Mouse (Mus musculus): ENCODE data around the gene Ptgfrn. TPM values are rescaled to one million over a fixed set of nuclear protein-coding genes. Genes with fewer than 3 reads are reported as not detected.

Ptgfrn gene
- polyA plus RNA-seq, 1 experiment from 2014 or later: 6.6 TPM

GRCm38 (mm10) chr3:101127766-101128165 is 17.7 kb upstream of the Ptgfrn start:
- no peak overlapping the region for H3K27ac ChIP-seq (replicated peaks; ENCODE audit: low read depth, low read length)
- DNase-seq (ENCODE audit: low spot score) (no peak), ATAC-seq (ENCODE audit: insufficient number of reproducible peaks, low FRiP score, low TSS enrichment, low read depth) (no peak)
- 94% methylated on average over 2 of the region's 2 CpGs for WGBS
- no peak overlapping the region for H3K4me3 ChIP-seq (ENCODE audit: low read depth, low read length)
- no peaks in the 10 kb centered on the region for H3K27me3 ChIP-seq (ENCODE audit: control insufficient read depth, insufficient read depth, low read length)
- peaks cover 9% of the 10 kb centered on the region for H3K4me1 ChIP-seq (ENCODE audit: control insufficient read depth, insufficient read depth, low read length)
- H3K4me2 ChIP-seq (ENCODE audit: low read depth, severe bottlenecking): no peak overlapping the region
- no peaks in the 10 kb centered on the region for H3K36me3 ChIP-seq (ENCODE audit: control insufficient read depth, insufficient read depth, low read length)
- no peak overlapping the region for H3K9ac ChIP-seq (ENCODE audit: low read length)
- no peaks in the 10 kb centered on the region for H3K9me3 ChIP-seq (ENCODE audit: control insufficient read depth, low read length)

DNA sequence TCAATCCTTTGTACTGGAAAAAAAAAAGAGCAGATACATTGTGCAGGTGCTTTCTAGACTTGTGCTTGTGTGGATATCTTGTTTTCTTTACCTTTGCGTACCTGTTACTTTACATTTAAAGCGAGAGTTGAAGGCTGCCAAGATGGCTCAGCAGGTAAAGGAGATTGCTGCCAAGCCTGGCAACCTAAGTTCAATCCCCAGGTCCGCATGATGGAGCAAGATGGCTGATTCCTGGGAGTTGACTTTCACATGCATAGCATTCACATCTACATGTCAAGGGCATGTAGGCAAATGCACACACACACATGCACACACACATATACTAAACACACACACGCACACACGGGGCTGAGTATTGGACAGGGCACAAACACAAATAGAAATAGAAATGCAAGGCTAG is 14.6 kb upstream of the Ptgfrn start:
- Histone ChIP-seq H3K4me3 (ENCODE audit: low read depth, low read length) (no peak overlapping the region), H3K36me3 (ENCODE audit: control insufficient read depth, insufficient read depth, low read length) (no peaks in the 10 kb centered on the region), H3K27ac (replicated peaks; ENCODE audit: low read depth, low read length) (no peak overlapping the region), H3K9ac (ENCODE audit: low read length) (no peak overlapping the region), H3K4me2 (ENCODE audit: low read depth, severe bottlenecking) (no peak overlapping the region), H3K27me3 (ENCODE audit: control insufficient read depth, insufficient read depth, low read length) (no peaks in the 10 kb centered on the region), H3K4me1 (ENCODE audit: control insufficient read depth, insufficient read depth, low read length) (peaks cover 1% of the 10 kb centered on the region; the same call in 1 of the 2 replicates), H3K9me3 (ENCODE audit: control insufficient read depth, low read length) (no peaks in the 10 kb centered on the region)
- DNase-seq (ENCODE audit: low spot score): no peak
- ATAC-seq (ENCODE audit: insufficient number of reproducible peaks, low FRiP score, low TSS enrichment, low read depth): no peak
- WGBS: 96% methylated on average over 5 of the region's 5 CpGs

DNA sequence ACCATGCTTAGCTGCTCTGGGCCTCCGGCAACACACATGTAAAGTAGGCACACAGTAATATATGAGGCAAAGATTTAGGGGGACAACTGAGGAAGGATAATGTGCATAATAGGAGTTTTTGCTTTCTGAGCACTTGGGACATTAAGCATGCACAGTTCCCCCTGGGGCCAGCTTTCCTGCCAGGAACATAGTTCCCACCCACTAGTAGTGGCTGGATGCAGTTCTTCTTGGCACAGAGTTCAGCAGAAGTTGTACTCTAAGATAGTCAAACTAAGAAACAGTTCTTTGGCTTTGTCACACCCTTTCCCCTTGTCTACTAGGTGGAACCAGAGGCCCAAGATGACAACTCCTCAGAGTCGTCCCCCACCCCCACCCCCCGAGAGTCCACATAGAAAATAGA is 12.4 kb upstream of the Ptgfrn start:
- no peaks in the 10 kb centered on the region for H3K9me3 ChIP-seq (ENCODE audit: control insufficient read depth, low read length)
- no peak overlapping the region for H3K4me2 ChIP-seq (ENCODE audit: low read depth, severe bottlenecking)
- H3K36me3 ChIP-seq (ENCODE audit: control insufficient read depth, insufficient read depth, low read length): no peaks in the 10 kb centered on the region
- H3K27ac ChIP-seq (replicated peaks; ENCODE audit: low read depth, low read length): no peak overlapping the region
- H3K4me3 ChIP-seq (ENCODE audit: low read depth, low read length): no peak overlapping the region
- H3K27me3 ChIP-seq (ENCODE audit: control insufficient read depth, insufficient read depth, low read length): no peaks in the 10 kb centered on the region
- no peak for ATAC-seq (ENCODE audit: insufficient number of reproducible peaks, low FRiP score, low TSS enrichment, low read depth)
- no peaks in the 10 kb centered on the region for H3K4me1 ChIP-seq (ENCODE audit: control insufficient read depth, insufficient read depth, low read length)
- DNase-seq (ENCODE audit: low spot score): no peak
- 89% methylated on average over 3 of the region's 3 CpGs for WGBS
- H3K9ac ChIP-seq (ENCODE audit: low read length): no peak overlapping the region

GRCm38 (mm10) chr3:101117774-101118173 is 7.7 kb upstream of the Ptgfrn start:
- Histone ChIP-seq H3K4me2 (ENCODE audit: low read depth, severe bottlenecking) (no peak overlapping the region), H3K4me1 (ENCODE audit: control insufficient read depth, insufficient read depth, low read length) (no peaks in the 10 kb centered on the region), H3K27ac (replicated peaks; ENCODE audit: low read depth, low read length) (no peak overlapping the region), H3K9ac (ENCODE audit: low read length) (no peak overlapping the region), H3K27me3 (ENCODE audit: control insufficient read depth, insufficient read depth, low read length) (no peaks in the 10 kb centered on the region), H3K36me3 (ENCODE audit: control insufficient read depth, insufficient read depth, low read length) (no peaks in the 10 kb centered on the region), H3K9me3 (ENCODE audit: control insufficient read depth, low read length) (no peaks in the 10 kb centered on the region), H3K4me3 (ENCODE audit: low read depth, low read length) (no peak overlapping the region)
- ATAC-seq (ENCODE audit: insufficient number of reproducible peaks, low FRiP score, low TSS enrichment, low read depth) (no peak), DNase-seq (ENCODE audit: low spot score) (no peak)
- 95% methylated on average over 11 of the region's 11 CpGs for WGBS

- Histone ChIP-seq H3K9ac (ENCODE audit: low read length) (no peak overlapping the region), H3K4me1 (ENCODE audit: control insufficient read depth, insufficient read depth, low read length) (no peaks in the 10 kb centered on the region), H3K27ac (replicated peaks; ENCODE audit: low read depth, low read length) (no peak overlapping the region), H3K36me3 (ENCODE audit: control insufficient read depth, insufficient read depth, low read length) (no peaks in the 10 kb centered on the region), H3K4me3 (ENCODE audit: low read depth, low read length) (no peak overlapping the region), H3K9me3 (ENCODE audit: control insufficient read depth, low read length) (no peaks in the 10 kb centered on the region), H3K4me2 (ENCODE audit: low read depth, severe bottlenecking) (no peak overlapping the region), H3K27me3 (ENCODE audit: control insufficient read depth, insufficient read depth, low read length) (no peaks in the 10 kb centered on the region)
- ATAC-seq (ENCODE audit: insufficient number of reproducible peaks, low FRiP score, low TSS enrichment, low read depth) (no peak), DNase-seq (ENCODE audit: low spot score) (no peak)
- WGBS: 92% methylated on average over 8 of the region's 8 CpGs
These were observed 7.3 kb upstream of the Ptgfrn start for GRCm38 (mm10) chr3:101117386-101117749.

DNA sequence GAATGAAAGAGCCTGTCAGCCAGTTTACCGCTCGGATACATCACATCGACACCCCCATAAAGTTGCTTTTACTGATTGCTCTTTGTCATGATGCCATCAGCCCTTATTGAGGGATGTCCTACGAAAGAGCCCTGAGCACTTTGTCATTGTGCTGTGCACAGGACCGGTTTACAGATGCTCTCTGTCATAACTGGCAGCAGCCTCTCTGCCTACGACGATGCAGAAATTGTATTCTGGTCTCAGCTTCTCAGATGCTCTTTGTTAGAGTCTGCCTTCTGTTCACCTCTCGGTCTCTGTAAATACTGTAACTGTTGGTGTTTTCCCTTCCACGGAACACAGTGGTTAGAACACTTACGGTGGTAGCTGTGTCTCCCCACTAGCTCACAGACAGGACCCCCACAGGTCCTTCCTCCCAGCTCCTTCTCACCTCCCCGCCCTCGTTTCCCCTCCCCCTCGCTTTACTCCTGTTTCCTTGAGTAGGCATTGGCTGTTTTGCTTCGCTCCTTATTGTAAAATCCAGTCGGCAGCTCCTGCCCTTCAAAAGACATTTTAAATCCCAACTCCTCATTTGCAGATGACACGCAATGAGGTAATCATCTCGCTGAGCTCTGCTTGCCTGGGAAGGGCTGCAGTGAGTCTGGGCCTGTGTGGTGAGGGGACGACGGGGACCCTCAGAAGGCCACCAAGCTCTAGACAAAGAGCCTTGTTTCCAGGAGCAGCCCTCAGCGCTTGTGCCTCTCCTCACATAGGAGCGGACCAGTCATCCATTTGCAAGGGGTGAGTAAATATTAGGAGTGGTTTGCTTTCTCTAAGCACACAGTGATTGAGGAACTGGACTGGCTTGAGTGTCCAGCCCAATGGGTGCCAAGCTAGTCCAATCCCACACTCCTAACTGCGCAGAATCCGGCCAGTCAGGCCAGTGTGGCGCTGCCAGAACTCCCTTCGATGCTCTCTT is 6.6 kb upstream of the Ptgfrn start:
- H3K27ac ChIP-seq (replicated peaks; ENCODE audit: low read depth, low read length): no peak overlapping the region
- H3K4me1 ChIP-seq (ENCODE audit: control insufficient read depth, insufficient read depth, low read length): peaks cover 3% of the 10 kb centered on the region; the same call in 1 of the 2 replicates
- WGBS: 51% methylated on average over 25 of the region's 25 CpGs
- no peak overlapping the region for H3K9ac ChIP-seq (ENCODE audit: low read length)
- peak; percentile 57 for DNase-seq (ENCODE audit: low spot score)
- no peaks in the 10 kb centered on the region for H3K36me3 ChIP-seq (ENCODE audit: control insufficient read depth, insufficient read depth, low read length)
- no peaks in the 10 kb centered on the region for H3K9me3 ChIP-seq (ENCODE audit: control insufficient read depth, low read length)
- H3K4me3 ChIP-seq (ENCODE audit: low read depth, low read length): no peak overlapping the region
- H3K27me3 ChIP-seq (ENCODE audit: control insufficient read depth, insufficient read depth, low read length): no peaks in the 10 kb centered on the region
- ATAC-seq (ENCODE audit: insufficient number of reproducible peaks, low FRiP score, low TSS enrichment, low read depth): 0 out of 2 replicates have a peak, but pooled peaks have one; percentile 44
- no peak overlapping the region for H3K4me2 ChIP-seq (ENCODE audit: low read depth, severe bottlenecking)

DNA sequence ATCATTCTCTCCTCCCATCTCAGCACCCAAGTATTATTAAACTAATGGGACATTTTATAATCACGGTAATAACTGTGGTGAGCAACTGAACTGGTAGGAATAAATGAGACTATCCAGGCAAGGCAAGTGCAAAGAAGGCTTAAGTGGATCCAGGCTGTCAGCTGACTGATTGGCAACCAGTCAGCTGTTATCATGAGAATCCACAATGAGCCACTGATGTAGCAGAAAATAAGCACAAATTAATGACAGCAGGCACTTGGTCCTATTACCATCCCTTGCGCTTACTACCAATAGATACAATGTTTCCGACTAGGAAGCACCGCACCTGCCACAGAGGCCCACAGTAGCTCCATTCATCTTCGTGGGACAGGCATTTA is 2.4 kb upstream of the Ptgfrn start:
- no peak for DNase-seq (ENCODE audit: low spot score)
- Histone ChIP-seq H3K4me3 (ENCODE audit: low read depth, low read length) (no peak overlapping the region), H3K9me3 (ENCODE audit: control insufficient read depth, low read length) (no peaks in the 10 kb centered on the region), H3K27ac (replicated peaks; ENCODE audit: low read depth, low read length) (no peak overlapping the region), H3K4me2 (ENCODE audit: low read depth, severe bottlenecking) (no peak overlapping the region), H3K4me1 (ENCODE audit: control insufficient read depth, insufficient read depth, low read length) (peaks cover 27% of the 10 kb centered on the region), H3K36me3 (ENCODE audit: control insufficient read depth, insufficient read depth, low read length) (no peaks in the 10 kb centered on the region), H3K9ac (ENCODE audit: low read length) (no peak overlapping the region), H3K27me3 (ENCODE audit: control insufficient read depth, insufficient read depth, low read length) (no peaks in the 10 kb centered on the region)
- WGBS: 92% methylated on average over 5 of the region's 5 CpGs
- ATAC-seq (ENCODE audit: insufficient number of reproducible peaks, low FRiP score, low TSS enrichment, low read depth): no peak

GRCm38 (mm10) chr3:101111848-101112517 is 1.9 kb upstream of the Ptgfrn start:
- Histone ChIP-seq H3K4me1 (ENCODE audit: control insufficient read depth, insufficient read depth, low read length) (peaks cover 27% of the 10 kb centered on the region), H3K27me3 (ENCODE audit: control insufficient read depth, insufficient read depth, low read length) (no peaks in the 10 kb centered on the region), H3K27ac (replicated peaks; ENCODE audit: low read depth, low read length) (no peak overlapping the region), H3K4me2 (ENCODE audit: low read depth, severe bottlenecking) (no peak overlapping the region), H3K9ac (ENCODE audit: low read length) (no peak overlapping the region), H3K4me3 (ENCODE audit: low read depth, low read length) (no peak overlapping the region), H3K9me3 (ENCODE audit: control insufficient read depth, low read length) (no peaks in the 10 kb centered on the region), H3K36me3 (ENCODE audit: control insufficient read depth, insufficient read depth, low read length) (no peaks in the 10 kb centered on the region)
- ATAC-seq (ENCODE audit: insufficient number of reproducible peaks, low FRiP score, low TSS enrichment, low read depth): no peak
- 18% methylated on average over 7 of the region's 7 CpGs for WGBS
- DNase-seq (ENCODE audit: low spot score): no peak

Measured in limb, embryonic 11.5 days (tissue).